Mouse (Mus musculus): Measurements from ENCODE around the gene Zfp599.

DNA sequence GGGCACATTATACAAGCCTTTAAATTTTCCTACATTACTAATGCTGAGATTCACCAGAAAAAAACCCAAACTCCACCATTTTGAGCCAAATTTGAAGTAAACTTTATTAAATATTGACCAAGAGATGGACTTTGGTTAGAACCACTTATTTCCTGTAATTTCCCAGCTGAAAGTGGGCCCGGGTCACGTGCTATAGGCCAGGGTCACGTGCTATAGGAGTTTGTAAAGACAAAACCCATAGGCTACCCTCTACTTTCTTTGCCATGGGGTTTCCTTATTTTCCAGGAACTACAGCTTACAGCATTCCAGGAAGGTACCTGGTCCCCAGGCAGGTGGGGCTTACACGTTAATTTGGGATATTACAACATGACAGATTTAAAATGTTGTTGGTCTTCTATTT is 35.6 kb downstream of the Zfp599 start:
- TF ChIP-seq E2F4 (IDR thresholded peaks at IDR 0.05; ENCODE audit: borderline replicate concordance, low read depth, low read length) (no peak), CTCF (IDR thresholded peaks at IDR 0.05 in 2 of 3, conservative IDR thresholded peaks at IDR 0.05 in 1 of 3; ENCODE audit: control insufficient read depth in 1 of 3, insufficient read depth in 1 of 3, low read depth in 2 of 3, low read length in 3 of 3, poor library complexity in 1 of 3, severe bottlenecking in 1 of 3) (no peak), MAX (IDR thresholded peaks at IDR 0.05; ENCODE audit: low read length) (no peak), POLR2AphosphoS2 (IDR thresholded peaks at IDR 0.05; ENCODE audit: low read length) (no peak), CHD1 (IDR thresholded peaks at IDR 0.05; ENCODE audit: low read depth, low read length) (no peak), MYC (IDR thresholded peaks at IDR 0.05; ENCODE audit: low read depth, low read length) (no peak), POLR2A (IDR thresholded peaks at IDR 0.05; ENCODE audit: control insufficient read depth in 1 of 2, insufficient read depth in 1 of 2, low read depth in 1 of 2, low read length in 2 of 2, poor library complexity in 1 of 2) (no peak), CHD2 (IDR thresholded peaks at IDR 0.05; ENCODE audit: low read length) (no peak), EP300 (IDR thresholded peaks at IDR 0.05; ENCODE audit: low read depth in 1 of 2, low read length in 2 of 2) (no peak)

Measured in MEL (cell line).